Mouse (Mus musculus) gastrocnemius, postnatal 25 days (tissue): ENCODE data around the gene Crip1. TPM values are rescaled to one million over a fixed set of nuclear protein-coding genes. Genes with fewer than 3 reads are reported as not detected.

ENCODE experiments used
- DNase-seq: peaks from one replicate; pipeline ENCODE4 v3.0.0; 2022
- total RNA-seq, 2 experiments: library from RNA; stranded (reverse); gene quantifications; 1 replicate in 1 of 2; 2 replicates in 1 of 2; pipeline ENCODE4 v1.2.3; 2021

Crip1 gene
- total RNA-seq, 2 experiments from 2014 or later: 90.0 to 150 TPM

- DNase-seq: no peak
Observed at GRCm38 (mm10) chr12:113130732-113131131, 15.4 kb upstream of the Crip1 start.

GRCm38 (mm10) chr12:113131601-113132000 lies 14.5 kb upstream of the Crip1 start:
- no peak for DNase-seq

GRCm38 (mm10) chr12:113132567-113132966 lies 13.5 kb upstream of the Crip1 start:
- peak; percentile 78 for DNase-seq

- DNase-seq: no peak
Observed at GRCm38 (mm10) chr12:113133260-113133659, 12.9 kb upstream of the Crip1 start.

- DNase-seq: no peak
Observed at GRCm38 (mm10) chr12:113133861-113134403, 12.2 kb upstream of the Crip1 start.

- no peak for DNase-seq
Observed at GRCm38 (mm10) chr12:113134502-113134901, 11.6 kb upstream of the Crip1 start.

GRCm38 (mm10) chr12:113135401-113135800 lies 10.7 kb upstream of the Crip1 start:
- DNase-seq: no peak

GRCm38 (mm10) chr12:113136492-113137020 lies 9.6 kb upstream of the Crip1 start:
- no peak for DNase-seq

GRCm38 (mm10) chr12:113137260-113138213 lies 8.6 kb upstream of the Crip1 start:
- no peak for DNase-seq

GRCm38 (mm10) chr12:113138291-113138690 lies 7.8 kb upstream of the Crip1 start:
- DNase-seq: no peak

GRCm38 (mm10) chr12:113138901-113139864 lies 6.9 kb upstream of the Crip1 start:
- no peak for DNase-seq

GRCm38 (mm10) chr12:113139908-113140615 lies 6.1 kb upstream of the Crip1 start, which contains the start of gene Crip2:
Gene Crip2 (plus strand): TSS chr12:113140236.
- peak; percentile 90 for DNase-seq

- DNase-seq: peak; percentile 52
Observed at GRCm38 (mm10) chr12:113140616-113141411, 5.3 kb upstream of the Crip1 start.

GRCm38 (mm10) chr12:113141531-113141973 lies 4.6 kb upstream of the Crip1 start:
- peak; percentile 69 for DNase-seq

- peak; percentile 90 for DNase-seq
Observed at GRCm38 (mm10) chr12:113142021-113142975, 3.8 kb upstream of the Crip1 start.

GRCm38 (mm10) chr12:113143164-113143563 lies 3.0 kb upstream of the Crip1 start:
- peak; percentile 51 for DNase-seq

- no peak for DNase-seq
Observed at GRCm38 (mm10) chr12:113144001-113144756, 1.9 kb upstream of the Crip1 start.

GRCm38 (mm10) chr12:113144886-113145285 lies 1.2 kb upstream of the Crip1 start:
- no peak for DNase-seq
